Mouse (Mus musculus) T-helper 2 cell (primary cell): ENCODE results near the gene Arid4a.
"Not testable (repeated sequence)": the region's sequence is repeated elsewhere in the genome, so short reads cannot be mapped to it uniquely, and the experiment has no call there.

Experiments used
- in situ Hi-C: fragments of 300-600 bp; cut with MboI, MseI; formaldehyde crosslinking; loops from one replicate; pipeline ENCODE4 v1.15.1; 2025; ENCODE audit warnings: high pct_unique_total_duplicates

Arid4a gene

DNA sequence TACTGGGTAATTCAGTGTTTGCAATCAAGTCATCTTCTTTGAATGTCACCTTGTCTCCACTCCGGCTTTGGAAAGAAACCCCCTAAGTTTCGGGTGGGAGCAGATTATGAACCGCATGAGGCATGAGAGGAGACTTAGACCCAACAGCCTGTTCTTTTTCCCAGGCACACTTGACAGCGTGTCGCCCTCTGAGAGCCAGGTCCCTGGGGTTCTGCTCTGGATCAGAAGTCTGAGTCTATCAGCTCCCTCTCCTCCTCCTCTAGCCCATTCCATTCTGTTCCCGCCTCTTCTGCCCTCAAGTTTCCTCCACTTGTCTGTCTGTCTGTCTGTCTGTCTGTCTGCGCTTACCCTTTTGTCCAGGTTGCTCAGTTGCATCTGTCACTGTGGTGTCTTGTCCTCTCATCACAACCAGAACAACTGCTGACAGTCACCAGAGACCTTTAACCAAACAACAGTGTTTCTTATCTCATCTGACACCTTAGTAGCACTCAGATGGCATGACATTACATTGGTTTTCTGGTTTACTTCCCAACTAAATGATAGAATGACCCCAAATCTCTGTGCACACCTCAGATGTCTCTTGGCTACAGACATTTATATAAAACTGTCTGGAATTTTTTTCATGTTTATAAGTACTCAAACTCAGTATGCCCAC lies 36.7 kb downstream of the Arid4a start:
- in situ Hi-C loops: no loop called here

DNA sequence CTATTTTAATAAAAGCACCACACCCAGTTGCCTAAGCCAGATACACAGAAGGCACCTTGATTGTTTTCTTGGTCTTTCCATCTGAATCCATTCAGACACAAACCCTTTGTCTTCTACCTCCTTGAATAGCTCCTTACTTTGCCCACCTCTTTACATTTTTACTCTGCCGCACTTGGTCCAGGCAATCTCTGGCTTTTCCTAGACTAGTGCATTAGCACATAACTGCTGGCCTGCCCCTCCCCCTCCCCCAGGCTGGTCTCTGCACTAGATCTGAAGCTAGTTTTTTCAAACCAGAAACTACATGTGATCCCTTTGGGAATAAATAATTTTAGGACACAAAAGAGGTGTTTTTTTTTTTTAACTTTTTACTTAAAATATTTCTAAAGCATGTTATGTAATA lies 37.2 kb downstream of the Arid4a start:
- in situ Hi-C loops: no loop called here

- in situ Hi-C loops: no loop called here
Measured at GRCm38 (mm10) chr12:71053486-71053885, 37.7 kb downstream of the Arid4a start.

- in situ Hi-C loops: no loop called here
Measured at GRCm38 (mm10) chr12:71055537-71055936, 39.7 kb downstream of the Arid4a start.

GRCm38 (mm10) chr12:71059741-71060140 lies 44.0 kb downstream of the Arid4a start:
- in situ Hi-C loops: no loop called here

GRCm38 (mm10) chr12:71069846-71070245 lies 54.1 kb downstream of the Arid4a start:
- in situ Hi-C loops: no loop called here

- in situ Hi-C loops: no loop called here
Measured at GRCm38 (mm10) chr12:71072048-71072447, 56.3 kb downstream of the Arid4a start.

DNA sequence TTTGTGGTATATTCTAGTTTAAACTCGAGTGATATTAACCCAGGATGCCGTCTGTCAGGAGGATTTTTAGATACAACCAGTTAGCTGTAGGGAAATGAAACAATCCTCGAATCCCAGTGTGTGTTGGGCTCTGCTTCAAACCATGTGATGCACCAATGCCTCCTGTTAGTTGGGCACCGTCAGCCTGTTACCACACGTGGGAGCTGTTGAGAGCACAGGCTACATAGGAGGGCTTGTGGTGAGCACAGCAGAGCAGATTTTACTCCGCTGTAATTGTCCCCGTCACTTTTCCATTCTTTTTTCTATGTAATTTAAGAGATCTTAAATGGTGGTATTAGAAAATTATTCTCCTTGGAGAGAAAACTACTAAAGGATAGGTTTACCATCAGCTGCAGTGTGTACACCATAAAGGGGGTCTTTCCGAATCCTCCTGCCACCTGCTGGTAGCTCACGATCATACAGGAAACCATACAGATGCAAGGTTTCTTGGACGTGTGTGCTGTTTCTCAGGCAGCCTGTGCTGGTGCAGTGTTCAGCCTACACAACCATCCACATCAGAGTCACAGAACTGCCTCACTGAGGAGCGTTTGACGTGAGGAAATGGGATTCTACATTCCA lies 57.4 kb downstream of the Arid4a start:
- in situ Hi-C loops: no loop called here

GRCm38 (mm10) chr12:71086331-71086730 lies 70.5 kb downstream of the Arid4a start:
- in situ Hi-C loops: no loop called here

GRCm38 (mm10) chr12:71104275-71104674 lies 88.5 kb downstream of the Arid4a start:
- in situ Hi-C loops: not testable (repeated sequence)

DNA sequence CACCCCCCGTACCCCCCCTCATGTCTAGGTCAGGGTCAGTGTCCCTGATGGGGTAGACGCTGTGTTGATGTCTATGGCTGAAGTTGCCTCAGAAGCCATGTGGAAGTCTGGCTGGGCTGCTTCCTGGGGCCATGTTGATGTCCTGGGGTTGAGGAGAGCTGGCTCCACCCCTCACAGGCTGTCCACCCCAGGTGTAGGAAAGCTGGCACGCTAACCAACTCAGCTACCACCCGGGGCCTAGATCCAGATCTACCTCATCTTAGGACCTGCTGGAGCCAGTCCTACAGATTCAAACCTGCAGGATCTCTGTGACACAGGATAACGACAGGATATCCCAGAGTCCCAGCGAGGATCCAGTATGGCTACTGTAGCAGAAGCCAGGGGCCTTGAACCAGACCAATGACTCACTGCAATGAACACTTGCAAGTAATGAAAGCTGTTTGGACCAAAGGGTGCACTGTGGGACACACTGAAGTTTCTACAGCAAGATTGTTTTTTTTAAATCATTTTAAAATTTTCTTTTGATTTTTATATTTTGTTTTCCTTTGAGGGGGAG lies 91.5 kb downstream of the Arid4a start:
- in situ Hi-C loops: no loop called here

GRCm38 (mm10) chr12:71111331-71111730 lies 95.5 kb downstream of the Arid4a start, which contains the start of gene Tomm20l:
Tomm20l (plus strand) TSS chr12:71111428.
- in situ Hi-C loops: no loop called here

- in situ Hi-C loops: no loop called here
Measured at GRCm38 (mm10) chr12:71113074-71113473, 97.3 kb downstream of the Arid4a start.

DNA sequence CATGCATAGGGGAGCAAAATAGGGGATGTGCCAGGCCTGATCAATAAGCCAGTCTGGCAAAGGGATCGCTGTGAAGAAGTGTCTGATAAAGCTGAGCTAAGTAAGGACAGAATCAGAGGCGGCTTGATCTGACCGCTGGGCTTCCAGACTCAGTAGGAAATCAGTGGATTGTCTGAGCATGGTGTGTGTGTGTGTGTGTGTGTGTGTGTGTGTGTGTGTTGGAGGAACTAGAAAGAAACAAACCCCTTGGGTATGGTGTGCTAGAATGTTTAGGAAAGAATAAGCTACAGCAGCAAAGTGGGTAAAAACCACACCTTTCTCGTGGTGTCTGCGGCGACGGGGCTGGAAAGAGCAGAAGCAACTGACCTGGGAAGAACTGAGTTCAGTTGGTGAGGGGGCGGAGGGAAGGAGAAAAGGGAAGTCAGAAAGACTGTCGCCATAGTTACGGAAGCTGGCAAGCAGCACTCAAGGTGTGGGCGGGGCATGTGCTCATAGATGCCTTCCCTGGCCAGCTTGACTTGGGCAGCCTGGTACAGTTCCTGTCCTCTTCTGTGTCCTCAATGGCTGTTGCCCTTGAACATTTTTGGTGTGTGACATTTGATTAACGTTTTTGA lies 98.0 kb downstream of the Arid4a start:
- in situ Hi-C loops: no loop called here

DNA sequence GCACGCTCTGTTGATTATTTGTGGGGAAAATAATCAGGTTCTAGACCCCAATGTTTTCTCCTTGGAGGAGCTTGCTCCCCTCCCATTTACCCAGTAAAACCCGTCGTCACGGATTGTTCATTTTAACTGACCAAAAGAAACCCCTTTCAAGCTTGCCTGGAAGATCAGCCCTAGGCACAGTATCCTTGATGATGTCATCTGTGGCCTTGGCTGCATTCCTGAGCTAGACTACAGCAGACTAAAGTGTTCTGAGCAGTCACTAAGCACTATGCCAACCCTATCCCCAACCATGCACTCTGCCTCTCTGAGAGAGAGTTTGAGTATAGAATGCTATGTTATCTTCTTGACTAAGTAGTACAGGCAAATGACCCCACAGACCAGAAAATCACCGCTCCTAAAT lies 100.6 kb downstream of the Arid4a start:
- in situ Hi-C loops: no loop called here

DNA sequence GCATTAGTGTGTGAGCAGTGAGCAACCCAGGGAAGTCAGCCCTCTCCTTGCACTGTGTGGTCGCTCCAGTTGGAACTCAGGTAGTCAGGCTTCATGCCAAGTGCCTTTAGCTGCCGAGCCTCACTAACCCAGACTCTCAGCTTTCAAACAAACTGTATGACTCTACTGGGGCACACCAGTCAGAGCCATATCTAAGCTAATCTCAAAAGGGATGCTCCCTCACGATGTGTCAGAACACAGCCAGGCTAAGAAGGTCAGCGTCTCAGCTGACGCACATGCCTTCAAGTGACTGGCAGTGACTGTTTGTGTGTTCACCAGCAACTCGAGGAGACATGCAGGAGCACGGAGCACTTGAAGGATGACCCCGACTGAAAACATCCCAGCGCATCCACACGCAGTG lies 106.9 kb downstream of the Arid4a start:
- in situ Hi-C loops: no loop called here

DNA sequence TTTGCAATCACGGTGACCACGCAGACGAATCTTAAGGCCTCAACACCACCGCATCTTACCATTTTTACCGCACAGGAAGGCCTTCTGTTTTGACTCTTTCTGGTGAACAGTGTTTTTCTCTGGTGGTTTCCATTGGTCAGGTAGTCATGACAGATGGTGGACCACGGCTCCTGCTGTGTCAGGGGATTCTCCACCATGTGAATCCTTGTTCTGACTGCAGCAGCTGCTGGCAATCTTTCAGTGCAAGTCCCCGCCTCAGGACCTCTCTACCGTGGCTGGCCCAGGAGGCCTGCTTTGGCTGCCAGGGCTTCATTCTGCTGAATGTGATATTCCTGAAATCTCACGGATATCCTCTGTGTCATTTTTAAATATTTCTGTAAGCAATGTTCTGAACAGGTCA lies 107.5 kb downstream of the Arid4a start:
- in situ Hi-C loops: no loop called here

DNA sequence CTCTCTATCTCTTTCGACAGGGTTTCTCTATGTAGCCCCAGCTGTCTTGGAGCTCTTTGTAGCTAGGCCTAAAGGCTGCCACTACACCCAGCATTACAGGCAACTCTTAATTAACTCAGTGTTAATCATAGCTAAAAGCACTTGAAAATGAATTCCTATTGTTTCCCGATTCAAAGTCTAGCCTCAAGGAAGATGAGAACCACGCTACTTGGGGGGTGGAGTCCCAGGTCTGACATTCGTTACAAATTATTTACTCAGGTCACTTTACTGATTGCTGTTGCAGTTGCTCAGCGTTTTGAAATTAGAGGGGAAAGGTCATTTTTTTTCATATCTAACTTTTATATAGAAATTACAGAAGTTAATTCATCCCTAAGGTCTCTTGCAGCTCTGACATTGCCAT lies 119.8 kb downstream of the Arid4a start:
- in situ Hi-C loops: no loop called here

GRCm38 (mm10) chr12:71136130-71136973 lies 120.6 kb downstream of the Arid4a start, which contains the start of the genes Timm9 and 2700049A03Rik:
Timm9 (minus strand) TSS chr12:71136684.
2700049A03Rik (plus strand) TSS chr12:71136848.
- in situ Hi-C loops: no loop called here

- in situ Hi-C loops: no loop called here
Measured at GRCm38 (mm10) chr12:71136974-71137491, 121.2 kb downstream of the Arid4a start.

- in situ Hi-C loops: no loop called here
Measured at GRCm38 (mm10) chr12:71137686-71138085, 121.9 kb downstream of the Arid4a start.
